Mouse (Mus musculus): ENCODE measurements around the gene Prickle1. TPM values are rescaled to one million over a fixed set of nuclear protein-coding genes. Genes with fewer than 3 reads are reported as not detected.
A peak's percentile ranks its signal among the peaks of the same experiment; 100 is the strongest.

Gene Prickle1
- polyA plus RNA-seq, 1 experiment: 4.0 TPM

DNA sequence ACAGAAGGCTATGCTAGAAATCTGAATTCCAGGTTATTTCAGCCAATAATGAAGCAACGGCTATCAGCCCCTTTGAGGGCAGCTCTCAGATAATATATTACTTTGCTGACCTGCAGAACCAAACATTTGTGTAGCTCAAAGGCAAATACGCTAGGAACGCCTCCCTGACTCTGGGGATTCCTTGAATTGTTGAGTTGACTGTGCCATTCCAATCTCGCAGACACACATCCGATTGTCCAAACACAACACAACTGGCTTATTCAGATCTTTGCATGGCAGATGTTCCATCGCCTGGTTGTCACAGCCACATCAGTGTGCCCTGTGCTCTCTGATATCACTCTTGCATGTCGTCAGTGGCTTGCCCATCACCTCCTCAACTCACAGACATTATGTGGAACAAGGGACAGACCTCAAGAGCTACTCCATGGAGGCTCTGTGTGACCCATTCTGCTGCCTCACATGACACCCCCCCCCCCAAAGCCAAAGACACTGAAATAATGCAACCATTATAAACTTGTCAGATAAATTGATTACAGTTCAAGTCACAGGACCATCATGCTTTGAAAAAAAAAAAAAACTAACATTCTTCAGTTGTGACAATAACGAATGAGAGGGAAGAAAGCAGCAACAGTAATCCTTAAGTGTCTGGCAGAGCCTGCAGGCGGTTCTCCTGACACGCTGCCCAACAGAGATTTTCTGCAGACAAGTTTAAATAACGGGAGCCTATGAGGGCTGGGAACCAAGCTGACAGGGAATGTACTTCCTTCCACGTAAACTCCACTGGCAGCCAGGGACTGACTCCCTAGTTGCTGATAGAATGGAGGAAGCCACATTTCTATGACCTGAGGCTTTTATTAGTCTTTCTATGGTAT is 65.6 kb downstream of the Prickle1 start:
- WGBS: 73% methylated on average over 12 of the region's 12 CpGs
- Histone ChIP-seq H3K4me1 (ENCODE audit: control insufficient read depth, insufficient read depth, low read length) (no peaks in the 10 kb centered on the region), H3K4me3 (replicated peaks; ENCODE audit: control insufficient read depth, low read depth, low read length) (no peak overlapping the region), H3K27ac (ENCODE audit: control insufficient read depth, insufficient read depth, low read depth, low read length, poor library complexity) (no peak overlapping the region)
- TF ChIP-seq POLR2A (IDR thresholded peaks at IDR 0.05; ENCODE audit: borderline replicate concordance, control insufficient read depth, low read depth, low read length): no peak
- TF ChIP-seq CTCF (IDR thresholded peaks at IDR 0.05; ENCODE audit: control insufficient read depth, insufficient read depth, low read length): no peak

DNA sequence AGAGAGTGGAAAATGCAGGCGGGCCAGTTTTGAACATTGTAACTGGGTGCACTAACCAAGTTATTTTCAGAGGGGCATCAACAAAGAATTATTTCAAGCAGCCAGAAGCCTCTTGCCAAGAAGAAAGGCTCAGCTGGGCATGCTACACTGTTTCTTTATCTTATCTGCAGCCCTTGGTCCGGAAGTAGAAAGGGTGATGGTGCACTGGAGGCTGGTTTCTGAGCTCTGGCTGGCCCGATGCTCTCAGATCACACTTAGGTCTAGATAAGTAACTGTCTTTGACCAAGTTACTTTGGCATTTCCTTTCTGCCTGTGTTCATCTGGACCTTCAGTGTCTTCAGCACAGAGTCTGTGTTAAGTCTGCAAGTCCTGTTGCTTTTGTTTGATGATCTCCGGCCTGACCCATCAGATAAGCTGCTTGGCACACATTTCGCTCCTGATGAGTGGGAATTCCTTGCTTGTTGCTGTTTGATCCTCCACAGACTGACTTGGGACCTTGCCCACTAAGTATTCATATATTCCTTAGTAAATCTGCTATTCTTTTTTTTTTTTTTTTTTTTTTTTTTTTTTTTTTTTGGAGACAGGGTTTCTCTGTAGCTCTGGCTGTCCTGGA is 70.3 kb downstream of the Prickle1 start:
- Histone ChIP-seq H3K4me1 (ENCODE audit: control insufficient read depth, insufficient read depth, low read length) (no peaks in the 10 kb centered on the region), H3K4me3 (replicated peaks; ENCODE audit: control insufficient read depth, low read depth, low read length) (no peak overlapping the region), H3K27ac (ENCODE audit: control insufficient read depth, insufficient read depth, low read depth, low read length, poor library complexity) (no peak overlapping the region)
- TF ChIP-seq CTCF (IDR thresholded peaks at IDR 0.05; ENCODE audit: control insufficient read depth, insufficient read depth, low read length) (no peak), POLR2A (IDR thresholded peaks at IDR 0.05; ENCODE audit: borderline replicate concordance, control insufficient read depth, low read depth, low read length) (no peak)
- WGBS: 60% methylated on average over 5 of the region's 5 CpGs

DNA sequence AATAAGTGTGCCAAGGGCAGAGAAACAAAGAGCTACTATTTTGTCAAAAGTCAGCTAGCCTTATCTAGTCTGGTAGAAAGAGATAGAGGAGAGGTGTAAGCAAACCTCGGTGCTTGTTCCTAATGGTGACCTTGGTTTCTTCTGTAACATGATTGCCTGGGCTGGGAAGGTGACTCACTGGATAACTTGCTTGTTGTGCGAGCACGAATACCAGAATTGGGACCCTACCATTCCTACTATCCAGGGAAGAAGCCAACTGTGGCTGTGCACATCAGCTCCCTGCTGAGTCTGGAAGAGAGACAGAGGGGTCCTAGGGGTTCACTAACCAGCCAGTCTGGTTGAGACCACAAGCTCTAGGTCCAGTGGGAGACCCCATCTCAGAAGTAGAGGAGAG is 73.9 kb downstream of the Prickle1 start:
- WGBS: 62% methylated on average over 3 of the region's 3 CpGs
- no peak for TF ChIP-seq CTCF (IDR thresholded peaks at IDR 0.05; ENCODE audit: control insufficient read depth, insufficient read depth, low read length)
- TF ChIP-seq POLR2A (IDR thresholded peaks at IDR 0.05; ENCODE audit: borderline replicate concordance, control insufficient read depth, low read depth, low read length): no peak
- Histone ChIP-seq H3K4me3 (replicated peaks; ENCODE audit: control insufficient read depth, low read depth, low read length) (no peak overlapping the region), H3K4me1 (ENCODE audit: control insufficient read depth, insufficient read depth, low read length) (no peaks in the 10 kb centered on the region), H3K27ac (ENCODE audit: control insufficient read depth, insufficient read depth, low read depth, low read length, poor library complexity) (no peak overlapping the region)

DNA sequence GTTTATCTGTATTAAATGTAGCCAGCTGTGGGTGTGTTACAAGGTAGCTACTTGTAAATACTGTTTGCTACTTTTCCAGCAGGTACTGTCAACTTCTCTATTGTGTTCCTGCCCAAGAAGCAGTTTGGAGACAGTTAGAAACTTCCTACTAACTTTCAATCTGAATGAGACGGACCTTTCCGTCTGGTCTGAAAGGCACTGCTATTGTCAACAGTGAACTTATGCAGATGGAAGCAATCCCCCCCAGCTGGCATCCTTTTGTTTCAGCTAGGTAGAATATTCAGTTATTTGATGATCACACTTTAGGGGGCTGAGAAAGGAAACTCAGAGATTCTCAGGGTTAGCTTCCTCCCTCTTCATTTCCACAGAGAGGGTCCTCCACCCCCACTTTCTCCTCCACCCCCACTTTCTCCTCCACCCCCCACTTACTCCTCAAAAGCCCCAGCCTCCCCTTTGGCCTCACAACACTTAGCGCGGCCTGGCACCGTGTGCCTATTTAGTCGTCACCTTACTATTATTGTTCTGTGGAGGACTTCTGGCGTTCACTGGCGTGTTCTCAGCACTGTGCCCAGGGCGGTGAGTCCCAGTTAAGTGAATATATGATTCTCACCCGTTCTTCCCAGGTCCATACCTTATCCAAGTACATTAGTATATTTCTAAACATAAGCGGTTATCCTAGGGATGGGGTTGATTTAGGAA is 74.5 kb downstream of the Prickle1 start:
- Histone ChIP-seq H3K4me1 (ENCODE audit: control insufficient read depth, insufficient read depth, low read length) (no peaks in the 10 kb centered on the region), H3K4me3 (replicated peaks; ENCODE audit: control insufficient read depth, low read depth, low read length) (no peak overlapping the region), H3K27ac (ENCODE audit: control insufficient read depth, insufficient read depth, low read depth, low read length, poor library complexity) (no peak overlapping the region)
- TF ChIP-seq POLR2A (IDR thresholded peaks at IDR 0.05; ENCODE audit: borderline replicate concordance, control insufficient read depth, low read depth, low read length): no peak
- no peak for TF ChIP-seq CTCF (IDR thresholded peaks at IDR 0.05; ENCODE audit: control insufficient read depth, insufficient read depth, low read length)
- WGBS: 81% methylated on average over 11 of the region's 11 CpGs

DNA sequence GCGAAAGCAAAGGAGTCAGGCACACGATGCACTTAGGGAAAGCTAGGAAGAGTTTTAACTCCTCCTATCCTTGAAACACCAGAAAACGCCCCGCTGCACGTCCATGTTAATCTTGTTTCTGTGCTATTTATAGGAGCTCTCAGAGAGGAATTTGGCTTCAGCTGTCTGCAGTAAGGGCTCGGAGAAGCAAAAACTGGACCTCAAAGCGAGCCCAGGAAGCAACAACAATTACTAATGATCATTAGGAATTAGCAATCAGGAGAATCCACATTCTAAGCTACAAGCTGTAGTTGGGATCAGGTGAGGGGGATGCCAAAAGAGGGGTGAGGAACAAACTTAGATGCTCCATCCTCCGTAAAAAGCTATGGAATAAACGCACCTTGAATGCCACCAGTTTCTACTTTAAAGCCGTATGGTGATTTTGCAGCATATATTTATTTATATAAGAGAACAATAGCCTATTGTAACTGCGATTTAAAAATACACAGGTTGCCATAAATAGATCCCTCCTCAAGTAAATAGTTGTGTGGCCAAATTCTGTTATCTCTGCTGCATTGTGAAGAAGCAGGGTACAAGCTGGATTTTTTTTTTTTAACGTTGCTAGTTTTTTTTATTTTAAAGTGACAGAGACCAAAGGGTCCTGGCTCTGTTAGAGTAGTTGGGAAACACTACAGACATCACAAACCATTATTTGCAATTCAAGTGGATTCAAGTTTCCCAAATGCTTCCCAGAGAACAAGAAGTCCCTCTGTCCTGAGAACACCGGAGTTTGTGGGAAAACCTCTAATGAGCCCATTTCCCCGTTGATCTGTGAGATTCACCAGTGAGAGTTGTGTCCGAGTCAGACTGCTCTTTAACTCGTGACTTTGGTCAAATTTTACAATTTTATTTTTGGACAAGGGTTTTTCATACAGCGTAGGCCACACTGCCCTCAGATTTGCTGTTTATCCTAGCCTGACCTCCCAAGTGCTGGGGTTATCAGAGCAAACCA is 75.6 kb downstream of the Prickle1 start:
- Histone ChIP-seq H3K4me1 (ENCODE audit: control insufficient read depth, insufficient read depth, low read length) (no peaks in the 10 kb centered on the region), H3K27ac (ENCODE audit: control insufficient read depth, insufficient read depth, low read depth, low read length, poor library complexity) (no peak overlapping the region), H3K4me3 (replicated peaks; ENCODE audit: control insufficient read depth, low read depth, low read length) (no peak overlapping the region)
- WGBS: 17% methylated on average over 17 of the region's 17 CpGs
- TF ChIP-seq CTCF (IDR thresholded peaks at IDR 0.05; ENCODE audit: control insufficient read depth, insufficient read depth, low read length) (no peak), POLR2A (IDR thresholded peaks at IDR 0.05; ENCODE audit: borderline replicate concordance, control insufficient read depth, low read depth, low read length) (no peak)

DNA sequence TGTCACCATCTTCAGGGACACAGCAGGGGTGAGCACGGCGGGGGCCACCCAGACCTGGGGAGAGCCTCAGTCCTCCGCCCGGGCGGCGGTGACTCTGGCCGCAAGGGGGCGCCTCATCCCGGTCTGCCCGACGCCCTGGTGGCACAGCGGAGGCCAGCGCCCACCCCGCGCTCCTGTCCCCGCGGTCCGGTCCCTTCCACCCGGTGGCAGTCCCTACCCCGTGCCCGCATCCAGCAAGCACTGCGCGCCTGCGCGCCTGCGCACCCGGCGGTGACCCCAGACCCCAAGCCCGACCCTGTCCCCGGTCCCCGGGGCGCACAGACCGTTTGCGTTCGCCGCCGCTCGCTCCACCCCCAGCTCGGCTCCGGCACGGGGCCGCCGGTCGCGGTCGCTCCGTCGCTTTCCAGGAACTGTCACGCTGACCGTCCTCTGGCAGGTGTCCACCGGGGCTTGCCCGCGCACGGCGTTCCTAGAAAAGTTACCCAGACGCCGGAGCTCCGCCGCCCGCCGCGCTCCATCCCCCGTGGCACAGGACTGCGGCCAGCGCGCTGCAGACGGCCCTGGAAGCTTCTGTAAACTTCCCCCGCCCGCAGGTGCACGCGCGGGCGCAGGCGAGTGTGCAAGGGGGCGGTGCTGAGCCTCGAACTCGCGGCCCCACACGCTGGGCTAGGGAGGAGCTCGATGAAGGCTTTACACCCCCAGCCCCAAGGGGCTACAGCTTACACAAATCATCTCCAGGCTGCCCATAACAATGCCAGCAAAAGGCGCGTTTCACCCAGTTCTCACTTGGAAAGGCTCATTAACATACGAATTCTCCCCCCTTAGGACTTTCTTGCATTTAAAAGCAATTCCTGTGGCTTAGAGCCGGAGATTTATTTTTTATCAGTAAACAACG is 76.5 kb downstream of the Prickle1 start:
- Histone ChIP-seq H3K27ac (ENCODE audit: control insufficient read depth, insufficient read depth, low read depth, low read length, poor library complexity) (peak overlapping the region; percentile 10; the same call in 1 of the 2 replicates), H3K4me3 (replicated peaks; ENCODE audit: control insufficient read depth, low read depth, low read length) (peak overlapping the region; percentile 64), H3K4me1 (ENCODE audit: control insufficient read depth, insufficient read depth, low read length) (no peaks in the 10 kb centered on the region)
- TF ChIP-seq CTCF (IDR thresholded peaks at IDR 0.05; ENCODE audit: control insufficient read depth, insufficient read depth, low read length) (peak; percentile 60; the same call in 1 of the 2 replicates), POLR2A (IDR thresholded peaks at IDR 0.05; ENCODE audit: borderline replicate concordance, control insufficient read depth, low read depth, low read length) (no peak)
- 1% methylated on average over 81 of the region's 85 CpGs for WGBS
